Mouse (Mus musculus) lung, embryonic 14.5 days (tissue): Measurements from ENCODE around the gene Susd2. TPM values are rescaled to one million over a fixed set of nuclear protein-coding genes. Genes with fewer than 3 reads are reported as not detected.

Source experiments
- ATAC-seq: fragments of 200-750 bp; cut with Nextera tagmentation; 2 replicates; pipeline ENCODE4 v1.8.0; 2017; ENCODE audit warnings: mild to moderate bottlenecking, moderate TSS enrichment, moderate library complexity; ENCODE audit not compliant: insufficient read depth
- DNase-seq: peaks from one replicate; pipeline ENCODE4 v3.0.0-alpha.2; 2015
- H3K27ac ChIP-seq: fragments of 300-500 bp; sonication (generic); 2 replicates; pipeline ENCODE4 v1.5.1; 2014; ENCODE audit warnings: low read depth, mild to moderate bottlenecking, moderate library complexity
- H3K27me3 ChIP-seq: fragments of 300-500 bp; sonication (generic); 2 replicates; pipeline ENCODE4 v1.6.1; 2014; ENCODE audit warnings: low read length, control low read depth; ENCODE audit not compliant: insufficient read depth
- H3K36me3 ChIP-seq: fragments of 300-500 bp; sonication (generic); 2 replicates; pipeline ENCODE4 v1.6.1; 2014; ENCODE audit warnings: control low read depth; ENCODE audit not compliant: insufficient read depth
- H3K4me1 ChIP-seq: fragments of 300-500 bp; sonication (generic); 2 replicates; pipeline ENCODE4 v1.6.1; 2014; ENCODE audit warnings: antibody characterized with exemption, control low read depth; ENCODE audit not compliant: insufficient read depth
- H3K4me2 ChIP-seq: fragments of 300-500 bp; sonication (generic); 2 replicates; pipeline ENCODE4 v1.6.1; 2014; ENCODE audit warnings: mild to moderate bottlenecking
- H3K4me3 ChIP-seq: fragments of 300-500 bp; sonication (generic); 2 replicates; pipeline ENCODE4 v1.5.1; 2014; ENCODE audit warnings: low read depth, low read length
- H3K9ac ChIP-seq: fragments of 300-500 bp; sonication (generic); 2 replicates; pipeline ENCODE4 v1.6.1; 2014
- H3K9me3 ChIP-seq: fragments of 300-500 bp; sonication (generic); 2 replicates; pipeline ENCODE4 v1.6.1; 2016; ENCODE audit warnings: low read depth, low read length, control low read depth
- CTCF ChIP-seq: IDR thresholded peaks from 2 replicates; pipeline ENCODE4 v1.5.1; 2016; ENCODE audit warnings: antibody characterized with exemption, low read depth
- WGBS: fragments of 180-500 bp; shearing (Covaris S2); extraction: QIAGEN DNeasy Blood & Tissue Kit; methylation state at CpG from one replicate; pipeline ENCODE4 v1.1.7; 2014; 5-methylcytosine and 5-hydroxymethylcytosine counted together
- polyA plus RNA-seq: library from polyadenylated mRNA; unstranded; fragments of >200 nt; fragmentation: Nextera tagmentation; extraction: Ambion mirVana; gene quantifications from 2 replicates; pipeline ENCODE4 v1.2.1, GENCODE M21; 2014

The Susd2 gene
- polyA plus RNA-seq, 1 experiment from 2014 or later, result 5.9 TPM

DNA sequence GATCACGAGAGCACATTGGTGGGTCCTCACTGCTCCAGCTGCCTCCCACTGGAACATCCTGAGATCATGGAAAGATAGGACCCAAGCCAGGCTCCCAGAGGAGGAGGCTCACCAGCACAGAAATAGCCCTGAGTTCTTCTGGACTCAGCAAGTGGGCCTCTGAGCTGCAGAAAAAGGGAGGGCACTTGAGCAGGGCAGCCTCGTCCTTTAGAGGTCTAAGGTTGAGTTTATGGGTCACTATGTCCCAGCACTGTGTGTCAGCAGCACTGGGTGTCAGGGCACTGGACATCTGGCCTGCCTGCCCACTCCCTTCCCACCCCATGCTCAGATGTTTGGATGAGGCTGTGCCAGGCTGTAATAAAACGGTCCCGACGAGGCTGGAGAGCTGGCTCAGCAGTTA is 55.5 kb downstream of the Susd2 start:
- peak overlapping the region; percentile 8; the same call in 1 of the 2 replicates for H3K27ac ChIP-seq

DNA sequence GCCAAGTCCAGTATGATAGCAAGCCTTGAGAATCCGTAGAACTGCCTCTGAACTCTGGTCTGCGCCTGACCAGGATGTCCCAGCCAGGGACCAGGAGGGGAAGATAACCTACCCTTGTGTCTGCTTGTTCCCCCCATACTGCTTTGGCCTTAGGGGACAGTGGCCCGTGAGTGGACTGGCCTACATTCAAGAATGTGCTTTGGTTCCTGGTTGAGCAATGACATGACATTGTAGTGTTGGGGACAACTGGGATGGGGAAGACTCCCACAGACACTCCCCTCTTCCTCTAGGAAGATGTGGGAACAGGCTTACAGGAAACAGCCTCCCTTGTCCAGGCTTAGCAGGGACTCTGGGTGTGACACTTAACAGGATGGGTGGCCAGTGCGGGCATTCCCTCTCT is 56.0 kb downstream of the Susd2 start:
- no peaks in the 10 kb centered on the region for H3K9me3 ChIP-seq
- H3K27me3 ChIP-seq, result peaks cover 7% of the 10 kb centered on the region; the same call in 1 of the 2 replicates
- H3K27ac ChIP-seq, result no peak overlapping the region
- ATAC-seq, result no peak
- peak; percentile 19 for DNase-seq
- H3K4me2 ChIP-seq, result no peak overlapping the region
- no peak for TF ChIP-seq CTCF
- no peak overlapping the region for H3K4me3 ChIP-seq
- H3K36me3 ChIP-seq, result no peaks in the 10 kb centered on the region
- peaks cover 10% of the 10 kb centered on the region; the same call in 1 of the 2 replicates for H3K4me1 ChIP-seq
- WGBS, result 67% methylated on average over 4 of the region's 4 CpGs
- H3K9ac ChIP-seq, result no peak overlapping the region

More for the DNA sequence above, 55.5 kb downstream of the Susd2 start:
- Histone ChIP-seq H3K36me3 (no peaks in the 10 kb centered on the region), H3K4me1 (peaks cover 10% of the 10 kb centered on the region; the same call in 1 of the 2 replicates), H3K27me3 (peaks cover 7% of the 10 kb centered on the region; the same call in 1 of the 2 replicates), H3K4me3 (no peak overlapping the region), H3K4me2 (no peak overlapping the region), H3K9me3 (no peaks in the 10 kb centered on the region), H3K9ac (no peak overlapping the region)
- DNase-seq (no peak), ATAC-seq (no peak; the same call in 1 of the 2 replicates)
- 35% methylated on average over 5 of the region's 5 CpGs for WGBS
- TF ChIP-seq CTCF, result no peak

Other genes starting within 250 kb of the Susd2 start
- gene Upb1, start 242.9 kb downstream of the Susd2 start, polyA plus RNA-seq, result 0.17 and 0.76 TPM in 2 replicates
- gene Snrpd3, start 126.5 kb downstream of the Susd2 start, polyA plus RNA-seq, result 188 and 202 TPM in 2 replicates
- 30.8 and 32.6 TPM in 2 replicates for gene Gucd1, start 126.0 kb downstream of the Susd2 start, polyA plus RNA-seq
- 0.50 and 0.69 TPM in 2 replicates for gene Lrrc75b, start 83.7 kb downstream of the Susd2 start, polyA plus RNA-seq
- gene Ggt1, start 82.4 kb downstream of the Susd2 start, polyA plus RNA-seq, result 1.8 and 1.9 TPM in 2 replicates
- gene Ggt5, start 54.7 kb downstream of the Susd2 start, polyA plus RNA-seq, result 0.43 and 0.71 TPM in 2 replicates
- gene Cabin1, start 120.3 kb upstream of the Susd2 start, polyA plus RNA-seq, result 41.1 and 50.0 TPM in 2 replicates
- 61.6 and 71.6 TPM in 2 replicates for gene Ddt, start 129.4 kb upstream of the Susd2 start, polyA plus RNA-seq
- gene Gm20441, start 136.9 kb upstream of the Susd2 start, polyA plus RNA-seq, result not detected in 2 replicates
- gene Gstt3, start 137.4 kb upstream of the Susd2 start, polyA plus RNA-seq, result 18.9 and 19.8 TPM in 2 replicates
- gene Gstt1, start 154.6 kb upstream of the Susd2 start, polyA plus RNA-seq, result 23.5 and 24.8 TPM in 2 replicates
- not detected in 2 replicates for gene Gstt4, start 178.5 kb upstream of the Susd2 start, polyA plus RNA-seq
- gene Gstt2, start 193.4 kb upstream of the Susd2 start, polyA plus RNA-seq, result 28.0 and 29.8 TPM in 2 replicates
- 2,116 and 2,356 TPM in 2 replicates for gene Mif, start 216.2 kb upstream of the Susd2 start, polyA plus RNA-seq
- gene Derl3, start 249.4 kb upstream of the Susd2 start, polyA plus RNA-seq, result 1.9 and 2.0 TPM in 2 replicates